Mouse (Mus musculus): ENCODE measurements around the gene Il2rb.

- no peak for TF ChIP-seq CTCF (conservative IDR thresholded peaks at IDR 0.05; ENCODE audit: low read length)
- no peak for TF ChIP-seq POU5F1 (IDR thresholded peaks at IDR 0.05; ENCODE audit: borderline replicate concordance, low read length)
- no peak for TF ChIP-seq NANOG (IDR thresholded peaks at IDR 0.05; ENCODE audit: borderline replicate concordance, low read length)
Measured at GRCm38 (mm10) chr15:78493401-78494010, 1.6 kb downstream of the Il2rb start.

All from E14TG2a.4 (cell line).